Mouse (Mus musculus) neural tube, embryonic 10.5 days (tissue): ENCODE measurements around the gene Tmem125.
"Not testable (repeated sequence)": the region's sequence is repeated elsewhere in the genome, so short reads cannot be mapped to it uniquely, and the experiment has no call there.

Experiments
- DNase-seq: peaks from one replicate; pipeline ENCODE4 v3.0.0-alpha.2; 2017; ENCODE audit warnings: low spot score; ENCODE audit errors: extremely low spot score

Gene Tmem125

DNA sequence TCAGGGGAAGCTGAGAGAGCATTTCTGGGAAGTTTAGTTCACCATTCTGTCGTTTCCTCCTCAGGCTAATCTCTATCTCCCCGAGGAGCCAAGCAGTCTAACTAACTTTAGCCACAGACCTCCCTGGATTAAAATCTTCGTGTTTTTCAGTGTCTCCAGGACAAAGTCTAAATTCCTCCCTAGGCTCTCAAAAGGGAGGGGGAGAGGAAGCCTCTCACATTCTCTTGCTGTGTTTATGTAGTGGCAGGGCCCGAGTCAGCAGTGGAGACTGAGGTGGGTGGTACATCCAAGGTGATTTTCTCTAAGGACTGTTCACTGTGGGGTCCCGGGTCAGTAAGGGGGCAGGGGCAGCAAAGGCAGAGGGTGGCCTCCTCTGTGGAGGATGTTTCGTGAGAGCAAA lies 6.0 kb downstream of the Tmem125 start:
- no peak for DNase-seq

DNA sequence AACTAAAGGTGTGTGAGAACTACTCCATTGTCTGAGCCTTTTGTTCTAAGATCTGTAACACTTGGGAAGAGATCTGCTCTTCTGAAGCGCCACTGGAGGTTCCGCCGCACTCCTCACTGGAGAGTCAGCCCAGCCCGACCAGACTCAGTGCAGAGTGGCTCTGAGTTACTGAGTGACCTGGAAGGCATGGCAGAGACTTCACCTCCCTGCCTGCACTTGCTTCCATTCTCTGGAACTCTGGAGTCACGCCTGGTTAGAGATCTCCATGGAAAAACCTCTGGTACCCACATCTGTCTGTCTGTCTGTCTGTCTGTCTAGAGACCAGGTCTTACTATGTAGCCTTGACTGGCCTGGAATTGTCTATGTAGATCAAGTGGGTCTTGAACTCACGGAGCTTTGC lies 8.2 kb downstream of the Tmem125 start:
- DNase-seq, result no peak

DNA sequence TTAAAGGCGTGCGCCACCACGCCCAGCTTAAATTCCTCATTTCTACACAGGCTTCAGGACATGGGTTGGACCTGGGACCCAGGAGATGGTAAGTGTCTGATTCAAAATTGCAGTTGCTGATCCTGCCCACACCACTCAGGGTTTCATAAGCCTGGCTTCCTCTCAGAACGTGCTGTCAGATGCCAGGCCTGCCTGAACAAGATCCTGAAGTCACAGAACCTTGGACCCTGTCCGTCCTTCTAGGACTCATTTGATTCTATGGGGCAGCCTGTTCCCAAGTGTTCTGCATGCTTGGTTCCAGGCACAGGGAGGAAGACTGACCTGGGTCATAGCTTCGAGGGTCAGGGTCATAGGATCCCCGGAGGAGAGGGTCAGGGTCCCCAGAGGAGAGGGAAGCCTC lies 10.2 kb downstream of the Tmem125 start:
- no peak for DNase-seq

DNA sequence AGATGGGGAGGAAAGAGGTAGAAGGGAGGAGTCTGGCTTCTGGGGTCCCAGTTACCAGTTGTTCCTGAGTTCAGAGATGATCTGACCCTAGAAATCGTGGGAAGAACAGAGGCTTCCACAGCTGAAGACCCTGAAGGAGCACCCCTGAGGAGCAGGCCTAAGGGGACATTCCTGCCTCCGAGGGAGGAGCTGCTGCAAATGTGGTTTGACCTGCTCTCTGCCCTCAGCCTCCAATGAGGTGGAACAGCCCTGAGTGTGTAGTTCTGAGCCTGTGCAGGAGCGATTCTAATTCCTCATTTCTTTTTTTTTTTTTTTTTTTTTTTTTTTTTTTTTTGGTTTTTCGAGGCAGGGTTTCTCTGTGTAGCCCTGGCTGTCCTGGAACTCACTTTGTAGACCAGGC lies 10.7 kb downstream of the Tmem125 start:
- no peak for DNase-seq

DNA sequence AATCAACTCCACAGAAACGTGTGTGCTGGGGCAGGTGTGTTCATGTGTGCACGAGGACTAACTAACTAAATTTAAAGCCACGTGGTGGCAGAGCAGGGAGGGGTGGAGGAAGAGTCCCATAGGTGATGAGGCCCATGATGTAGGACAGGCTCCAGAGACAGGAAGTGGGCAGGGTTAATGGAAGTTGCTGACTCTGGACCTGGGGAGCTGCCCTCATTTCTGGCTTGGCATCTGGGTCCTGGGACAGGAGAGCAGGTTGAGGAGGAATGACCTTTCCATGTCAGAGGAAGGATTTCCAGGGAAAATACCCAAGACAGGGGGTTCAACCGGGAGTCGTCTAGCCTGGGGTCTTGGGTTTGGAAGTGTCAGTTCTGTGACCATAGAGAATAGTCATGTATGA lies 11.2 kb downstream of the Tmem125 start:
- DNase-seq, result no peak

DNA sequence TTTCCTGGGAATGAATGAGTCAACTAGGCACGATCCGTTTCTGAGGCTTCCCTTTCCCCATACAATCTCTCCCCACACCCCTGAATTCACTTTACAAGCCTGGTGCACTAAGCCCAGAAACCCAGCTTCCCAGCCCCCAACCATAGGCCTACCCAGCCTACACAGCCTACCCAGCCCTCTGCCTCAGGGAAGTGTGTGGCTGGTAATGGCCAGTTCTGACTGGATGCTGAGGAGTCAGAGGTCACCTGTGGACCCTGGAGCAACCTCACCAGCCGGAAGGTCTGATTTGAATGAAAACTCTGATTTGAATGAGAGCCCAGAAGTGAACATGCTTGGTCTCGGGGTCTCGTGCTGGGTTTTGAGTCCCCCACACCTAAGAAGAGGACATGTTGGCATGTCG lies 16.1 kb downstream of the Tmem125 start:
- no peak for DNase-seq

DNA sequence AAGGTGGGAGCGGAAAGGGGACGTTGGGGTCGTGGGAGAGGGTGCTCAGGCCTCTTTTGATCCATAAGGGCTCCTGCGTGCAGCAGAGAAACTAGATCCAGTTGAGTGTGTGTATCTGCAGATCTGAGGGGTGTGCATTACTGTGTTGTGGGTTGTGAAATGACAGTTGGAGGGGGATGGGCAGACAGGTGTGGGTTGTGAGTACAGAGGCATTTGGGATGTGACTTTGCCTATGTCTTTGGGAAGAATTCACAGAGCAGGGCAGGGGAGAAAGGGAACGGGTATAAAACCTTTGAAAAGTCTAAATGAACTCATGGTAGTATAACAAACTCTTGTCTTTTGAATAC lies 16.5 kb downstream of the Tmem125 start:
- DNase-seq, result no peak

DNA sequence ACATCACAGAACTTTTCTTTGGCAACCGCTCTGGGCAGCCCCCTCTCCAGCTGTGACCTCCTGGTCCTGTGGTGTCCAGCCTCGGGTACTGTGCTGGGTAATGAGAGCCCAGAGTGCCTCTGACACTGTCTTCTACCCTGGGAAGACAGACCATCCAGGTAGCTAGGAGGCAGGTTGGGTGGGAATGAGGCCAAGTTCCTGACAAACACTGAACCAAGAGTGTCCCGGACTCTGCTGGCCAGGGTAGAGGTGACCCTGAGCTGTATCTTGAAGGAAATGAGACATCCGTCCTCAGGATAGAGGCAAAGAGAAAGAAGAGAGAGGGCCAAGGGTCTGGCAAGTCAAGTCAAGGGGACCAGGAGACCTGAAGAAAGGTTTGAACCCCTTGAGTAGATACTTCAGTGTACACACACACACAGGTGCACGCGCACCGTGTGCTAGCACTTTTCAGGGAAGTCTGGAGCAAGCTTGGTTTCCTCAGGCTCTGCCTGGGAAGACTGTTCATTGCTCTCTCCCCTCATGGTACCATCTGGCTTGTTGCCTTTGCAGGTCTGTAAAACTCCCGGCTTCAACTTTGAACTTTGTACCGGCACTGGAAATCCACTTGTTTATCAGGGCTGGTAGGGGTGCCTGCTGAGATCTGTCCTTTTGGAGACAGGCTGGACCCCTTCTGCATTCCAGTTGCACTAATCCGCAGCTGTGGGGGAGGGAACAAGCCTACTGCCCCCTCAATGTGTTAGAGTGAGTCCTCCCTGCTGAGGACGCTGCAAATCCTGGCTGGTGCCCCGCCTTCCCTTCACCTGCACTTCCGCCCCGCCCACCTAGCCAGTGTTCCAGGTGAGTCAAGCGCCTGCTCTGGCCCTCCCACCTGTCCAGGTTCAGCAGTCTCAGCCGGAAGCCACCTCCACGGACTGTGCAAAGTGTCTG lies 17.2 kb downstream of the Tmem125 start, which contains the start of gene 2610528J11Rik:
2610528J11Rik (plus strand) TSS at position 592 of the 927 bp plus-strand sequence.
- DNase-seq, result no peak

DNA sequence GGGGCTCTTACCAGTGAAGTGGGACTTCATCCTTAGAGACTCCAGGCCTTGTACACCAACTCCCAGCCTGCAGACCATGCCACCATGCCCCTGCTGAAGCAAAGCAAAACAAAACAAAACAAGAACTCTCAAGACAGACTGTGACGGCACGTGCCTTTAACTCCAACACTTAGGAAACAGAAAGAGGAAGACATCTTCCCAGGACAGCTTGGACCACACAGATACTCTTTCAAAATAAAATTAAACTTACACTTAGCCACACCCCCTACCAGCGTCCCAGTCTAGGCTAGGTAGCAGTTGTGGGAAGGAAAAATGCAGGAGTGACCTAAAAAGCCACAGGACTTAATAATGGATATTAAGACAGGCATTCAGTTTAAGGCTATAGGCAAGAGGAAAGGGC lies 18.1 kb downstream of the Tmem125 start:
- no peak for DNase-seq

DNA sequence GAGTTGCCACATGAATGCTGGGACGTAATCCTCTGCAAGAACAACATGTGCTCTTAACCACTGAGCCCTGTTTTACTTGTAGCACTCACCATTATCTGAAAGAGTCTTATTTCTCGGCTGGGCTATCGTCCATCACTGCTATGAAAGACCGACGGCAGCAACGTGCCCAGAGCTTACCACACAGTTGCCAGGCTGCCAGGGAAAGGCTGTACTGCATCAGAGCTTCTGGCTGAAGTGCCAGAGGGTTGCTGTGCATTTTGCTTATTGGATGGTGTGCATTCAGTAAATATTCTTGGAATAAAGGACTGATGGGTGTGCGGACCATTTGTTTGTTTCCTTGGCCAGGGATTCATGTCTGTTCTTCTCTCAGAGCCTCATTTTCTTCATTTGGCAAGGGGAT lies 19.9 kb downstream of the Tmem125 start:
- no peak for DNase-seq

DNA sequence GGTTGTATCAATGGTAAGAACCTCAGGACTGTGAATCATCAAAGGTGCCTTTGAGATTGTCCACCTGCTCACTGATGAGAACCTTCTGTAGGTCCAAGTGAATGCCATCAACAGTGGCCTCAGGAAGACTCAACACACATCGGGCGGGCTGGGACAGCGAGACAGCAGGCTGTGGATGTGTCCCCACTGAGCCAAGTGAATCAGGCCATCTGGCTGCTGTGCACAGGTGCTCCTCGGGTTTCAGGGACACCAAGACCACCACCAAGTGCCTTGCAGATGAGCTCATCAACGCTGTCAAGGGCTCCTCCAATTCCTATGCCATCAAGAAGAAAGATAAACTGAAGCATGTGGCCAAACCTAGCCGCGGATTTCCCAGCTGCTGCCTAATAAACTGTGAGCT lies 21.6 kb downstream of the Tmem125 start:
- DNase-seq, result no peak

DNA sequence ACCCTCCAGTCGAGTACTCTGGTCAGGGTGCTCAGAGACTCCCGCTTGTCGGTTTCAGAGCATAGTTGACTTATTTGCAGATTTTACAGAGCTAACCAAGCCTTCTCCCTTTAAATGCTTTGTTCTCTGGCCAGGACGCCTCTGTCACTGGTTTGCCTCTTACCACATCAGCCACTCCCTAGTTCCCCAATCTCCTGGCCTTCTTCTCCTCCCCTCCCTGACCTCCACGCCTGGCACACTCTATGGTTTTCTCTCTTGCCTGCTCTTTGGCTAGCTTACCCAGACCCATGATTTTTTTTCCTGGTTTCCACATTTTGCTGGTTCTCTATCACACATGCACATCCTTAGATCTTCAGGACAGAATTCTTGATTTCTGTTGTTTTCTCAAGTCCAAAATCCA lies 25.6 kb downstream of the Tmem125 start:
- no peak for DNase-seq

DNA sequence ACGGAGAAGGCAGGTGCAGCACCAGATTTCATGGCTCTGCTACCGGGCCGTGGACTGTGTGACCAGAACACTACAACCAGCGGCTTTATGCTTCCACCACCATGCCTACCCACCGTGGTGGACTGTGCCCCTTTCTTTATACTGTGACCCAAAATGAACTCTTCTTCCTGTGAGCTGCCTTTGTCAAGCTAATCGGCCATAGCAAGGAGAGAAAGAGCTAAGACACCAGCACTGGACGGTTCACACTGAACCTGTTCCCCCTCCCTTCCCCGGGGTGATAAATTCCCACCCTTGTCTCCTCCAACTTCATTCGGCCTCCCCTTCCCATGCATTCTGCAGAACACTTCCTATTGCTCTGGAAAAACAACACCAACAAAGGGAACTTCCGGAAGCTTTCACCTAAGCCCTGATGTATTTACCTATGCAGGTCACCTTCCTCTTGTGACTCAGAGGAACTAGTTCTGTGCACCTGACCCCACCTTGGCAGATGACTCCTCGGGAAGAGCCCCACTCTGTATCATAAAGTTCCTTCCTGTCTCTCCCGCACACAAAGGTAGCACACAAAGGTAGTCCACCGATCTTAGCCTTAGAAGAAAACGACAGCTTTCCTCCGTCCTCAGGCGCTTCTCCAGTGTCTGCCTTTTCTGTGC lies 26.2 kb downstream of the Tmem125 start:
- no peak for DNase-seq

DNA sequence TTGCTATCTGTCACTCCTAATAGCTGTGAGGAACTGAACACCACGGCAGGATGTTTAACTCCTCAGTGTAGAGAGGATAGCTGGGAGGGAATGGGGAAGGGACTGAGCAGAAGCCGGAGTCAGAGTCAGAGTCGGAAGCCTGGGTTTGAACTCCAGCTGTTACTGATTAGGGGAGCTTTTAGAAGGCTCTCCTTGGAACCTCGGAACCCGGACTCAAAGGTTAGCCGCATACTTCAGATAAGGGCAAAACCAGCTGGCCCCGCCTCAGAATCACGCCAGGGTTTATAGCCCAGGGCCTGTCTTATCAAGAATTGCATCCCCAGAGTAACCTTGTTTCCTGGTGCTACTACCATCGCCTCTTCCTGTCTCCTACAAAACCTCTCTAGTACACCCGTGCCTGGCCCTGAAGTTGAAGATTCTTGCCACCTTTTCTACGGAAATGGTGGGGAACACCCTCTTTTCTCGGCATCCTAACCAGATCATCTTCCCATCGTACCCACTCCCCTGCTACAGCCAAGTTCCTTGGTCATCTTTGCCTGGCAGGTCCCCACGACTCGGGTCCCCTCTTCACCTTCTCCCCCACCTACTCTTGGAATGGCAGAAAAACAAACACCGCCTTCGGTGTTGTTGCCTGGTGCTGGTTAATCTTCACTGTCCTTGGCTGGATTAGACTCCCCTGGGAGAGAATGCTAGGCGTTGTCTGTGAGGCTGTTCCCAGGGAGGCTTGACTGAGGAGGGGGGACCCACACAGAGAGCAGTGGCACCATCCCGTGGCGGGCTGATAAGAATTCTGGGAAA lies 26.9 kb downstream of the Tmem125 start:
- DNase-seq, result no peak

DNA sequence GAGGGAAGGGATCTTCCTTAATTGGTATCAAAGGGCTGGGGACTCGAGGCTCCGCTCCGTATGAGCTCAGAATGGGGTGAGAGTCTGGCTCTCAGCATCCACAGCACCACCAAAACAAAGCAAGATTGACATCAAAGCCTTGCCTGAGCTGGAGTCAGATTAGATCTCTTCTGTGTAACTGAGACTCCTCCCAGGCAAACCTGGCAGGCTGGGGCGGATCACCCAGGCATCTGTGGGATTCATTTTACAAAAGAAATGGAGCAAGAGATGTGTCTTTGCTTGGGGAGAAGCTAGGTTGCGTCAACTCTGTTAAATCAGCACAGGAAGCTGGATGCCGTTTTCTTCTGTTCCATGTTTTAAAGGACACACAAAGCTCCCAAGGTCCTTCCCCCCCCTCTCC lies 34.8 kb downstream of the Tmem125 start:
- no peak for DNase-seq

DNA sequence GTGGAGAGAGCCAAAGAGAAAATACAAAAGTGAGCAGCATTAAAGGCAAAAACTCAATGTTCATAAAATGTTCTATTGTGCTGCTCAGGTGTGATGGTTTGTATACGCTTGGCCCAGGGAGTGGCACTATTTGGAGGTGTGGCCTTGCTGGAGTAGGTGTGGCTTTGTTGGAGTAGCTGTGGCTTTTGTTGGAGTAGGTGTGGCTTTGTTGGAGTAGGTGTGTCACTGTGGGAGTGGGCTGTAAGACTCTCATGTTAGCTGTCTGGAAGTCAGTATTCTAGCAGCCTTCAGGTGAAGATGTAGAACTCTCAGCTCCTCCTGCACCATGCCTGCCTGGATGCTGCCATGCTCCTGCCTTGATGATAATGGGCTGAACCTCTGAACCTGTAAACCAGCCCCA lies 36.7 kb downstream of the Tmem125 start:
- DNase-seq, result not testable (repeated sequence)

DNA sequence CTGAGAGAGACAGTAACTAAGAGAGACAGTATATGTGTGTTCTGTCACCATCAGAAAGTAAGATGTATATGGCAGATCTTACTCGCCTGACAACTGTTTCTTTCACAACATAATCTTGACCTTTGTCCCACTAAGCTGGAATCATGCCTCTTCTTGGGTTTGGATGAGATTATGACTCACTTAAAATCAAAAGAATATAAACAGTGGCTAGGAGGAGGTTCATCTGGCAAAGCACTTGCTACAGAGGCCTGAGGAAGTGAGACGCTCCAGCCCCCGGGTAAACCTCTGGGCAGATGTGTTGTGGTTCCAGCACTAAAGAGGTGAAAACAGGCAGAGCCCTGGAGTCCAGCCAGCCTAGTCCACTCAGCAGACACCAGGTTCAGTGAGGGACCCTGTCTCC lies 38.3 kb downstream of the Tmem125 start:
- no peak for DNase-seq

DNA sequence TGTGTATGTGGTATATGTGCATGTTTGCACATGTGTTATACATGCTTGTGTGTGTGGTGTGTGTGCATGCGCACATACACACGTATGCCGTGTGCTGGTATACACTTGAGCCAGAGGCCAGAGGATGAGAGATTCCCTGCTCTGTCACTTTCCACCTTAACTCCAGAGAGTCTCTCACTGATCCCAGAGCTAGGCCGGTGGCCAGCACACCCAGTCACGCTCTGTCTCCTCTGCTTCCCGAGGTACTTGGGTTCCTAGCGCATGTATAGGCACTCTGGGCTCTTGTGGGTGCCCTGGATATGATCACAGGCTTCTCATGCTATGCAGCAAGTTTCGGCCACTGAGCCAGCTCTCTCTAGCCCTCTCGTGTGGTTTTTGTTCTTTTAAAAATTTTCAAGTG lies 43.1 kb downstream of the Tmem125 start:
- no peak for DNase-seq

DNA sequence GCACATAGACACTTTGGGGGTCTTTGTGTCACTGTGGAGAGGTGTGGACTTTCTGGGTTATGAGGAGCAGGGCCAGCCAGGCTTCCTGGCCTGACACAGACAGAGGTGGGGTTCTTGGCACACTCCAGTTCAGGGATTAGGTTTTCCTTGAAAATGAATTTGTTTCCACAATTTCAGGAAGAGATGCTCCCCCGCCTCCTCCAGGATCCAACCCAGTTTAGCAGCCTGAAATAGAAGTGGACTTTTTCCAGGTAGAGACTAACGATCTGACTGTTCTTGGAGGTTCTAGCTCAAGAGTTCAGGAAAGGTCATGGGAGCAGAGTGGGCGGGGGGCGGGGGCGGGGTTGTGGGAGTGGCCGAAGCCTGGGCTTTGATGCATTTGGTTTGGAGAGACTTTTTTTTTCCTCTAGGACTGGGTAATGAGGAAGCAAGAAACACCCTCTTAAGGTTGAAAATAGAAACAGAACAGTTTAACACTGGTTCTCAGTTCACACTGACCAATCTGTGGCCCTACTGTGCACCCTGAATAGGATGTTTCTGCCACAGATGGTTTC lies 43.6 kb downstream of the Tmem125 start:
- no peak for DNase-seq
